Mouse (Mus musculus) ES-E14 (cell line): Measurements from ENCODE around the gene Ppargc1a.

Experiments used
- CHD2 ChIP-seq: IDR thresholded peaks from 2 replicates; pipeline ENCODE4 v1.6.1; 2014; ENCODE audit warnings: mild to moderate bottlenecking, low read depth, low read length, inconsistent platforms
- HCFC1 ChIP-seq: IDR thresholded peaks from 2 replicates; pipeline ENCODE4 v1.6.1; 2012; ENCODE audit warnings: low read length, inconsistent platforms, borderline replicate concordance; ENCODE audit not compliant: insufficient read depth
- MAFK ChIP-seq: IDR thresholded peaks from 2 replicates; pipeline ENCODE4 v1.6.1; 2014; ENCODE audit warnings: mild to moderate bottlenecking, low read depth, low read length, inconsistent platforms; ENCODE audit not compliant: insufficient read depth
- ZC3H11A ChIP-seq: IDR thresholded peaks from 2 replicates; pipeline ENCODE4 v1.6.1; 2012; ENCODE audit warnings: low read depth, mild to moderate bottlenecking, inconsistent platforms, low read length, borderline replicate concordance
- ZNF384 ChIP-seq: IDR thresholded peaks from 2 replicates; pipeline ENCODE4 v1.6.1; 2012; ENCODE audit warnings: low read depth, low read length, inconsistent platforms

- TF ChIP-seq CHD2 (no peak), MAFK (no peak), HCFC1 (no peak), ZC3H11A (no peak), ZNF384 (no peak)
These were observed 15.6 kb downstream of the Ppargc1a start for GRCm38 (mm10) chr5:51551852-51552482.
